In genomic region chr4:102545226-102545625, GRCm38 (mm10) we compare ENCODE assay signal across 9 mouse cellular contexts.
"Had no signal": no experiment of that assay in that cellular context is flagged by ENCODE, and none has a peak within 500 bp of the region (broad histone marks: within the 10 kb centered on the region; RNA-seq: fewer than 3 reads in every experiment).

No protein-coding gene starts in this region.

- DNase-seq: kidney, adult 9 months; kidney, postnatal 14 days; kidney, postnatal 4 days; liver; lung, adult 18-20 months; lung, postnatal 10 days; lung, postnatal 36 days; right cerebral cortex, postnatal 14 days; thymus, postnatal 25 days had no signal
